Mouse (Mus musculus): ENCODE data around the gene Nolc1.

DNA sequence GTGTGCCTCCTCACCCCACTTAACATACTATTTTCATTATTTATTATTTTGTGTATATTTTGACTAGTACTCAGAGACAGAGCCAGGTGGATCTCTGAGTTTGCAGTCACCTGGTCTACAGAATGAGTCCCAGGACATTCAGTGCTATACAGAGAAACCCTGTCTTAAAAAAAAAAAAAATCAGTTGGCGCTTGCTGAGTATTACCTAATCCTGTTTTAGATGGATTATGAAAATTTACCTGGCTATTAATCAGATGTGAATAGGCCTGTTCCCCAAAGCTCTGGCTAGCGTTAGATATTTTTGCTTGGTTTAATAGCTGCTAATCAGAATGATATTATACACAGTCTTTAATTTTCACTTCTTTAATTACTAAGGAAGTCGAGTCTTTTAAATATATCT, 48.2 kb downstream of the Nolc1 start:
- TF ChIP-seq MYOD1 (IDR thresholded peaks at IDR 0.05; ENCODE audit: control insufficient read depth in 1 of 3, insufficient read length in 2 of 3, low read depth in 2 of 3) = no peak
- TF ChIP-seq MYOG (IDR thresholded peaks at IDR 0.05; ENCODE audit: control insufficient read depth in 1 of 3, insufficient read depth in 1 of 3, insufficient read length in 2 of 3, low read depth in 2 of 3) = no peak
- no peak for TF ChIP-seq POLR2A (IDR thresholded peaks at IDR 0.05; ENCODE audit: insufficient read length, low read depth)
- TF ChIP-seq TCF3 (IDR thresholded peaks at IDR 0.05; ENCODE audit: insufficient read length, low read depth) = no peak
- TF ChIP-seq SRF (IDR thresholded peaks at IDR 0.05; ENCODE audit: control insufficient read depth, insufficient read length, low read depth) = no peak
- TF ChIP-seq CEBPB (IDR thresholded peaks at IDR 0.05; ENCODE audit: insufficient read depth, poor library complexity, severe bottlenecking) = no peak
- no peak for TF ChIP-seq REST (IDR thresholded peaks at IDR 0.05; ENCODE audit: insufficient read depth, insufficient read length)
- no peak for TF ChIP-seq USF1 (IDR thresholded peaks at IDR 0.05; ENCODE audit: low read depth)
